Mouse (Mus musculus) intestine, postnatal 0 days (tissue): ENCODE measurements around the gene Elmod1. TPM values are rescaled to one million over a fixed set of nuclear protein-coding genes. Genes with fewer than 3 reads are reported as not detected.

Experiments used
- ATAC-seq: fragments of 200-750 bp; cut with Nextera tagmentation; 2 replicates; pipeline ENCODE4 v1.8.0; 2017; ENCODE audit warnings: mild to moderate bottlenecking, moderate TSS enrichment, moderate library complexity
- H3K27ac ChIP-seq: fragments of 300-500 bp; sonication (generic); 2 replicates; pipeline ENCODE4 v1.5.1; 2014; ENCODE audit warnings: mild to moderate bottlenecking, low read depth, low read length, moderate library complexity
- H3K27me3 ChIP-seq: fragments of 300-500 bp; sonication (generic); replicated peaks from 2 replicates; pipeline ENCODE4 v1.6.1; 2014; ENCODE audit warnings: low read length, mixed read lengths; ENCODE audit not compliant: control insufficient read depth, insufficient read depth
- H3K36me3 ChIP-seq: fragments of 300-500 bp; sonication (generic); 2 replicates; pipeline ENCODE4 v1.6.1; 2014; ENCODE audit warnings: mild to moderate bottlenecking, moderate library complexity; ENCODE audit not compliant: control insufficient read depth, insufficient read depth
- H3K4me1 ChIP-seq: fragments of 300-500 bp; sonication (generic); replicated peaks from 2 replicates; pipeline ENCODE4 v1.6.1; 2014; ENCODE audit warnings: antibody characterized with exemption, low read length, mixed read lengths; ENCODE audit not compliant: control insufficient read depth, insufficient read depth
- H3K4me2 ChIP-seq: fragments of 300-500 bp; sonication (generic); replicated peaks from 2 replicates; pipeline ENCODE4 v1.6.1; 2014; ENCODE audit warnings: low read depth, mild to moderate bottlenecking, moderate library complexity
- H3K4me3 ChIP-seq: fragments of 300-500 bp; sonication (generic); 2 replicates; pipeline ENCODE4 v1.5.1; 2014; ENCODE audit warnings: low read depth, low read length
- H3K9ac ChIP-seq: fragments of 300-500 bp; sonication (generic); 2 replicates; pipeline ENCODE4 v1.6.1; 2014; ENCODE audit warnings: mild to moderate bottlenecking, low read depth, low read length
- H3K9me3 ChIP-seq: fragments of 300-500 bp; sonication (generic); 2 replicates; pipeline ENCODE4 v1.6.1; 2016; ENCODE audit warnings: mixed run types; ENCODE audit not compliant: control insufficient read depth
- CTCF ChIP-seq: sonication (generic); IDR thresholded peaks from 2 replicates; pipeline ENCODE4 v1.5.1; 2016; ENCODE audit warnings: low read depth, mild to moderate bottlenecking, control low read depth, antibody characterized with exemption, moderate library complexity
- WGBS: fragments of 180-500 bp; shearing (Covaris S2); extraction: QIAGEN DNeasy Blood & Tissue Kit; methylation state at CpG from one replicate; pipeline ENCODE4 v1.1.7; 2014; 5-methylcytosine and 5-hydroxymethylcytosine counted together
- polyA plus RNA-seq: library from polyadenylated mRNA; unstranded; fragments of >200 nt; fragmentation: Nextera tagmentation; extraction: Ambion mirVana; gene quantifications from 2 replicates; pipeline ENCODE4 v1.2.1, GENCODE M21; 2015

Gene Elmod1
- polyA plus RNA-seq, 1 experiment from 2014 or later = 0.55 TPM

GRCm38 (mm10) chr9:53954853-53955252 lies 20.2 kb downstream of the Elmod1 start:
- H3K4me1 ChIP-seq = no peaks in the 10 kb centered on the region
- no peak overlapping the region for H3K9ac ChIP-seq
- H3K27ac ChIP-seq = no peak overlapping the region
- H3K36me3 ChIP-seq = no peaks in the 10 kb centered on the region
- TF ChIP-seq CTCF = no peak
- H3K4me2 ChIP-seq = no peak overlapping the region
- 33% methylated on average over 6 of the region's 6 CpGs for WGBS
- H3K4me3 ChIP-seq = no peak overlapping the region
- H3K27me3 ChIP-seq = no peaks in the 10 kb centered on the region
- H3K9me3 ChIP-seq = no peaks in the 10 kb centered on the region
- no peak for ATAC-seq

GRCm38 (mm10) chr9:53947463-53947862 lies 27.6 kb downstream of the Elmod1 start:
- no peaks in the 10 kb centered on the region for H3K27me3 ChIP-seq
- no peaks in the 10 kb centered on the region for H3K36me3 ChIP-seq
- WGBS = 88% methylated on average over 2 of the region's 2 CpGs

GRCm38 (mm10) chr9:53938555-53938954 lies 36.5 kb downstream of the Elmod1 start:
- Histone ChIP-seq H3K27ac (no peak overlapping the region), H3K9me3 (no peaks in the 10 kb centered on the region), H3K27me3 (no peaks in the 10 kb centered on the region), H3K4me2 (no peak overlapping the region), H3K4me3 (no peak overlapping the region), H3K9ac (no peak overlapping the region), H3K4me1 (no peaks in the 10 kb centered on the region), H3K36me3 (no peaks in the 10 kb centered on the region)
- TF ChIP-seq CTCF = no peak
- 80% methylated on average over 3 of the region's 3 CpGs for WGBS
- ATAC-seq = no peak

More at GRCm38 (mm10) chr9:53947463-53947862, 27.6 kb downstream of the Elmod1 start:
- no peaks in the 10 kb centered on the region for H3K4me1 ChIP-seq
- no peak overlapping the region for H3K9ac ChIP-seq
- H3K4me2 ChIP-seq = no peak overlapping the region
- H3K9me3 ChIP-seq = no peaks in the 10 kb centered on the region
- TF ChIP-seq CTCF = peak; percentile 42
- H3K4me3 ChIP-seq = no peak overlapping the region
- ATAC-seq = no peak
- no peak overlapping the region for H3K27ac ChIP-seq

- Histone ChIP-seq H3K9me3 (no peaks in the 10 kb centered on the region), H3K27me3 (no peaks in the 10 kb centered on the region), H3K9ac (no peak overlapping the region), H3K27ac (no peak overlapping the region), H3K4me2 (no peak overlapping the region), H3K36me3 (no peaks in the 10 kb centered on the region), H3K4me3 (no peak overlapping the region), H3K4me1 (no peaks in the 10 kb centered on the region)
- peak; percentile 58 for TF ChIP-seq CTCF
- WGBS = 68% methylated on average over 13 of the region's 13 CpGs
- ATAC-seq = no peak
These were observed 40.9 kb downstream of the Elmod1 start for GRCm38 (mm10) chr9:53934179-53934578.

- no peak for TF ChIP-seq CTCF
These were observed 41.7 kb downstream of the Elmod1 start for GRCm38 (mm10) chr9:53933375-53933774.

GRCm38 (mm10) chr9:53930906-53931305 lies 44.2 kb downstream of the Elmod1 start:
- H3K4me3 ChIP-seq = no peak overlapping the region
- ATAC-seq = no peak
- WGBS = 20% methylated on average over 7 of the region's 7 CpGs

More at GRCm38 (mm10) chr9:53933375-53933774, 41.7 kb downstream of the Elmod1 start:
- Histone ChIP-seq H3K36me3 (no peaks in the 10 kb centered on the region), H3K9me3 (no peaks in the 10 kb centered on the region), H3K27me3 (no peaks in the 10 kb centered on the region), H3K4me3 (no peak overlapping the region), H3K9ac (no peak overlapping the region), H3K27ac (no peak overlapping the region), H3K4me2 (no peak overlapping the region), H3K4me1 (no peaks in the 10 kb centered on the region)
- ATAC-seq = no peak
- 79% methylated on average over 4 of the region's 4 CpGs for WGBS

GRCm38 (mm10) chr9:53921061-53921460 lies 54.0 kb downstream of the Elmod1 start:
- Histone ChIP-seq H3K27me3 (no peaks in the 10 kb centered on the region), H3K9me3 (no peaks in the 10 kb centered on the region), H3K4me2 (no peak overlapping the region), H3K36me3 (no peaks in the 10 kb centered on the region), H3K4me1 (no peaks in the 10 kb centered on the region), H3K27ac (no peak overlapping the region), H3K9ac (no peak overlapping the region), H3K4me3 (no peak overlapping the region)
- TF ChIP-seq CTCF = no peak
- 91% methylated on average over 1 of the region's 1 CpGs for WGBS
- no peak for ATAC-seq

More at GRCm38 (mm10) chr9:53930906-53931305, 44.2 kb downstream of the Elmod1 start:
- no peaks in the 10 kb centered on the region for H3K36me3 ChIP-seq
- no peak for TF ChIP-seq CTCF
- no peak overlapping the region for H3K9ac ChIP-seq
- no peak overlapping the region for H3K27ac ChIP-seq
- H3K4me1 ChIP-seq = no peaks in the 10 kb centered on the region
- no peak overlapping the region for H3K4me2 ChIP-seq
- H3K27me3 ChIP-seq = no peaks in the 10 kb centered on the region
- no peaks in the 10 kb centered on the region for H3K9me3 ChIP-seq
